Mouse (Mus musculus): ENCODE results near the gene Trmt10c.
"Not testable (repeated sequence)": the region's sequence is repeated elsewhere in the genome, so short reads cannot be mapped to it uniquely, and the experiment has no call there.

Trmt10c gene

DNA sequence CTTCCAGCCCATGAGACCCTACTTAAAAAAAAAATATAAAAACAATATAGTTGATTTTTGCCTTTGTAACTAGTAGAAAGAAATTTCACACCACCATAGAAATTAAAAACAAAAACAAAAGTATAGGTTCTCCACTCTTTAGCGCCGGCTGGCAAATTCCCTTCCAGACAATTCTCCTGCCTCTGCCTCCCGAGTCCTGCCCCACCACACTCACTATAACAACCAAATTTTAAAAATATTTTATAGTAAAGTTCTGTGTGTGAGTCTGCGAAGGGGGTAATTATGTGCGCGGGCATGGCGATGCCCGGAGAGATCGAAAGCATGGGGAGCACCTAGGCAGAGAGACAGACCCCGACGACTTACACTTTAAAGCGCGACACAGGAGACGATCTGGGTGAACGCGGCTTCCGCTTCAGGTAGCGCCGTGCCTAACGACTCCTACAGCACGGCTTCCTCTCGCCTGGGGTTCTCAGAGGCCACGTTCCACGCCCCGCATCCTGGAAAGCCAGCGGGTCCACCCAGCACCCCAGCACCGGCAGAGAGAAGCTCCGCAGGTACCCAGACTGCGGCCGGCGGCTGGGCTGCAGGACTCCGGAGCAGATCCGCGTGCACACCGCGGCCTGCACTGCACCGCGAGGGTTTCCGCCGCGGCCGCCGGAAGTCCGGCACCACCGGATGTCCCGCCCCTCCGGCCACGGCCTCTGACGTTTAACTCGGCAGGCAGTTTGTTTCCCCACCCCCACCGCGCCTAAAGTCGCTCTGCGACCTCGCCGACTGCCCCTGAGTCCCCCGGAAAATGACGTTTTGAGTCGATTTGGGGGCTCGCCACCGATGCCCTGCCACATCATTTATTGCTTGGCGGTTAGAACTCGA, at the start of gene Trmt10c:
Trmt10c (minus strand) TSS at position 682 of the 873 bp plus-strand sequence.
- peak; percentile 95 for DNase-seq

DNA sequence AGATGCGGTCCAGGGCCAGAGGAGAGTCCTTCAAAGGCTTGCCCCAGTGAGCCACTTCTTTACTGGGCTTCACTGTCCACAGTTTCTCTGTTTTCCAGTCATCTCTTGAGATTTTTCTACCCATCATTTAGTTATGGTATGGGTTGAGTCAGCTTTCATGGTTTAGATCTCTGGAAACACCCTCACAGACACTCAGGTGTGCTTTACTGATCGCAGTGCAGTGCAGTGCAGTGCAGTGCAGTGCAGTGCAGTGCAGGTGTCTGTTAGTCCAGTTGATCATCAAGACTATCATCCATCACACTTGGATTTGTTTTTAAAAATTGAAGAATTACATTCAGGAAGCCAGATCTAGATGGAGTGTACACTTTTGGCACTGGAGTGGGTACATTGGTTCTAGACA, 48.7 kb upstream of the Trmt10c start:
- no peak for DNase-seq

DNA sequence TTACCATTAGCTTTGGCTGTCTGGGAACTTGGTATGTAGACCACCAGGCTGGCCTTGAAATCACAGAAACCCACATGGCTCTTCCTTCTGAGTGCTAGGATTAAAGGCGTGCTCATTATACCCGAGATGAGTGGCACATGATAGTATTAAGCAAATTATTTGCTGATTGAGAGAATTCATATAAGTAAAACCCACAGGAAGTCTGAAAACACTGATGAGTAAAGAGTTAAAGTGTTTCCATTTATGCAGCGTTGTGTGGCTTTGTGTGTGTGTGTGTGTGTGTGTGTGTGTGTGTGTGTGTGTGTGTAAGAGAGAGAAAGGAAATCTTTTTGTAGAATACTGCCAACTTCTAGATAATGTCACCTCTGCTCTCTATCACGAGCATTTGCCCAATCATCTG, 44.1 kb upstream of the Trmt10c start:
- no peak for DNase-seq

DNA sequence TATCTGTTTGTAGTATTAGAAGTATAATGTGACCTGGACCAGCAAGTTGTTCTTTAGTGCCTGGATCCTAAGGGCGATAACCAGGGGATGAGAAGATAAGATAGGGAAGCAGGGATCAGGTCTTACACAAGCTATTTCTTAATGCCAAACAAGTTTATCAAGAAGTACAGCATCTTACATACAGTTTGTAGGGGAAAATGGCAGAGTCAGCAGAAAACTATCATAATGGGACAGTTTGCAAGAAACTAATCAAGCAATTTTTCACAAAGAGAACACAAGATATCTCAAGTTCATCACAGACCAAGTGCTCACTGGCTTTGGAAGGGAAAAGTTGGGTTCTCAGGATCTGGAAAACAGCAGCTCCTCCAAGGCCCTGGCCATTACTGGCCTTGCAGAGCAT, 41.8 kb upstream of the Trmt10c start:
- no peak for DNase-seq

- no peak for DNase-seq
Observed at GRCm38 (mm10) chr16:56076121-56076869, 38.7 kb upstream of the Trmt10c start.

- DNase-seq = peak; percentile 90
Observed at GRCm38 (mm10) chr16:56075222-56076111, 37.8 kb upstream of the Trmt10c start.

DNA sequence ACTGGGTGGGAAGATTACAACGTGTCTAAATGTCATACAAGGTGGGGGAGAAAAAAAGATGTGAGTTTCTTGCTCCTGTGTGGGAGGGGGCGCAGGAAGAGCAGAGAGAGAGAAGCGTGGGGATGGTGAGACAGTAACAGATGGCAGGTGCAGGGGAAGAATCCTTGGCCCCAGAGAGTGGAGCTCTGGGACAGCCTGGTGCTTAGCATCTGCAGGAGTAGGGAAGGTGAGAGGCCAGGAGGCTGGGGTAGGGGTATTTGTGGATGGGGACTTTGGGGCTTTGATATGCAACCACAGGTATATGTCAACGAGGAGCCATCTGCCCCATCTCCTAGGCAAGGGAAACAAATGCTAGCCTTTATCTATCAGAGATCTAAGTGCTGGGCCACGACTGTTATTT, 36.9 kb upstream of the Trmt10c start:
- no peak for DNase-seq

DNA sequence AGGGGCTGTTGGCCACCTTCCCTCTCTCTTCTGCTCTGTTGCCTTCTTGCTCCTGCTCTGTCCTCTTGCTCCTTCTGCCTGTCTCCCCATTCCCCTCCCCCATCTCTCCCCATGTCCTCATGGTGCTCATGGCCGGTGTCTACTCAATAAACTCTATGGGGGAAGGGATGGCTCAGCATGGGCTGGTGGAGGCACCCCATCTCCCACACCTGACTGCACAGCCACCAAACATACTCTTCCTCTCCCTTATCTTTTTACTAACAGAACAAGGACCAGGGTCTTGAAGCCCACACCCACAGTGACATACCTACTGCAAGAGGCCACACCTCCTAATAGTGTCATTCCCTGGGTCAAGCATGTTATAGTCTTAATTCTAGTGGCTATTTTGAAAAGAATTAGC, 36.5 kb upstream of the Trmt10c start:
- no peak for DNase-seq

DNA sequence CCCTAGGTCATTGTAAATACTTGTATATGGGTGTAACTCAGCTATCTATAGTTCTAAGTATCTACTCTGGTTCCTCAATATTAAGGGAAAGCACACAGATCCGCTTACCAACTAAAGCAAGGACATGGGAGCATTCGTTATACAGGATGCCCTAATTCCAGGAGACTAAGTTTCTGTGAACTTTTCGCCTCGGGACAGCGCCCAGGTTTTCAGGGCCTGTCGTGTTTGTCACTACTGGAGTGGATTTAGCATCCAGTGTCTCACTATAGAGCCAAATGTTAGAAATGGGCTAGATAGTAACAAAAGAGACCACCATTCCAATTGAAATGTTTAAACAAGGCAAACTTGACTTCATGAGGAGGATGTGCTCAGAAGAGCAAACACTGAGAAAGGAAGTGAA, 35.5 kb upstream of the Trmt10c start:
- not testable (repeated sequence) for DNase-seq

DNA sequence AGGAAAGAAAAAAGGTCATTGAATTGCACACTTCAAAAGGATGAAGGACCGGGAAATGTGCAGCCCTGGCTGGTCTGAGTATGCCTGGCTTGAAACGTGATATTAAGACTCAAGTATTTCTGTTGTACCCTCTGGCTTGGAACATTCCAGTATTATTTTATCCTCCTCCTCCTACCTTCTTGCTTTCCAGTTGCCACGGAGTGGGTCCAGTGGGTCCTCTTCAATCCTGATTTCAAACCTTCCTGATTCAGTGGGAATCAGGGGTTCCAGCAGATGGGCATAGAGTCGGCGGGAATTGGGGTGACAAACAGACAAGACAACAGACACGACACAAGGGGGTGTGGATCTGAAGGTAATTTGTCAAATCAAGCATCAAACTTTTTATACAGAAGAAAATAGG, 34.9 kb upstream of the Trmt10c start:
- DNase-seq = no peak

- no peak for DNase-seq
Observed at GRCm38 (mm10) chr16:56071317-56072232, 34.0 kb upstream of the Trmt10c start.

DNA sequence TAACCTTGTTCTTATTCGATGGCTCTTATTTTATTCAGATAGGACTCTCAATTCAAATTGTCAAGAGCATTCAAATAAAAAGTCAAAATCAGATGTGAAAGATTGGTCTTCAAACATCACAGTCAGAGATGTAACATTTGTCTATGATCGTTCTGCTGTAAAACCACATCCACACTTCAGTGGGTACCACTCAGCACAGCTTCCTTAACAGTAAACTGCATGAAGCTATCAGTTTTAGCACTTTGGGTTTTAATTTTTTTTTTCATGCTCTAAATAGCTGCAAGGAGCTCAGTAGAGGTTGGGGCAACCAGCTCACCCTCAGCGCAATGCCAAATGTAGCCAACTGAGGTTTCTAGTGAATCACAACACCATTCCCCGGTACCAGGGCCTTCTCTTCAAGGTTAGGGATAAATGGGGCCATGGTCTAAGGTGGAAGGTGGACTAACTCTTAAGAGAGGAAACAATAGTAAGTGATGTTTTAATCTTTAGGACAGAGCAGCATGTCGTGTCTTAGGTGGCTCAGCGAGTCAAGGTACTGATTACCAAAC, 31.0 kb upstream of the Trmt10c start:
- no peak for DNase-seq

GRCm38 (mm10) chr16:56066113-56066512, 28.5 kb upstream of the Trmt10c start:
- no peak for DNase-seq

DNA sequence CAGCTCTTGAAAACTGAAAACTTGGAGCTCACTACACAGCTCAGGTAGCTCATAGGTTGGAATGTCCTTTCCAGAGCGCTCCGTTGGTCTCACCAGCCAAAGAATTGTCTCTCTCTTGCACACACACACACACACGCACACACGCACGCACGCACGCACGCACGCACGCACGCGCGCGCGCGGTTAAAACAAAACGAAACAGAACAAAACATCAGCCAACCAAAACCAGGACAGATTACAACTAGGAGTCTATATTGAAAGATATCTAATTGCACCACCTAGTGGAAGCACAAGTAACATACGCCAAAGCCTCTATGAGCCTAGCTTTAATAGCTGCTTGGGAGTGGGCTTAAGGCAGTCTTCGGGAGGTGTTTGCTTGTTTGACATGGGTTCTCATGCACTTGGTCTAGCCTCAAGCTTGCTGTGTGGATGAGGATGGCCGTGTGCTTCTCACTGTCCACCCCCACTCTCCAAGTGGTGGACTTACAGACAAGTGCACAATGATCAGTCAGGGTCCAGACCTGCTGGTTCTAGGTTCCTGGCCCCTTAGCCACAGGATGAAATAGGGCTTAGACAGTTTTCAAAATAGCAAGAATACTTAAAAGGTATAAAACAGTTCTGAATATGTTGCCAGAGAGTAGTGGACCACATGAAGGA, 26.8 kb upstream of the Trmt10c start:
- DNase-seq = peak; percentile 68

DNA sequence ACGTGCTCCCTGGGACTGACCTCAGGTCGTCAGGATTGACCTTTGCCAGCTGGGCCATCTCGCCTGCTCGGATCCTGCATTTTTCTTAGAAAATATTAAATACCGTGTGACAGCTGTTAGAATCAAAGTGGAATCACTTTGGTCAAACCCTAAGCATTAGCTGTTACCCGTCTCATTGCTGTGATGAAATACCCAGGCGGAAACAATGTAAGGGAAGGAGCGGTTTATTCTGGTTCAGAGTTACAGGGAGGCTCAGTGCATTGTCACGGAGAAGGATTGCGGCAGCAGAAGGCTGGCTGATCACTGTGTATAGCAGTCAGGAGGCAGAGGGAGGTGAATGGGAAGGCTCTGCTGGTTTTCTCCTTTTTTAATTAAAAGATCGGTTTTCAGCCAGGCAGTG, 25.4 kb upstream of the Trmt10c start:
- DNase-seq = no peak

- no peak for DNase-seq
Observed at GRCm38 (mm10) chr16:56061995-56062594, 24.5 kb upstream of the Trmt10c start.

DNA sequence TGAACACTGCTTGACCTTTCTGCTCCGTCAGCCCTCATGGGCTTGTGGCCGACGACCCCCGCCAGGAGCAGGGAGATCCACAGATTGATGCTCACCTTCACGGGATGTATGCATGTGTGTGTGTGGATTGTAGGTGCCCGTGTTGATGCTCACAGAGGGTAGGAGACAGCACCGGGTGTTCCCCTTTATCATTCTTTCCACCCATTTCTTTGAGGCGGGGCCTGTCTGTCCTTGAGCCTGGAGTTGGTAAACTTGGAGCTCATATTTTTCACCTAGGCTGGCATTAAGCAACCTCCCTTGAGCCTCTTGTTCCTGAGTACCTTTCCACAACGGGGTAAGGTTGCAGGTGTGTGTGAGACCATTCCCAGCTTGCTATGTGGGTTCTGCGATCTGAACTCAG, 20.5 kb upstream of the Trmt10c start:
- no peak for DNase-seq

GRCm38 (mm10) chr16:56056944-56057590, 19.4 kb upstream of the Trmt10c start:
- no peak for DNase-seq

- DNase-seq = no peak
Observed at GRCm38 (mm10) chr16:56055911-56056310, 18.3 kb upstream of the Trmt10c start.

DNA sequence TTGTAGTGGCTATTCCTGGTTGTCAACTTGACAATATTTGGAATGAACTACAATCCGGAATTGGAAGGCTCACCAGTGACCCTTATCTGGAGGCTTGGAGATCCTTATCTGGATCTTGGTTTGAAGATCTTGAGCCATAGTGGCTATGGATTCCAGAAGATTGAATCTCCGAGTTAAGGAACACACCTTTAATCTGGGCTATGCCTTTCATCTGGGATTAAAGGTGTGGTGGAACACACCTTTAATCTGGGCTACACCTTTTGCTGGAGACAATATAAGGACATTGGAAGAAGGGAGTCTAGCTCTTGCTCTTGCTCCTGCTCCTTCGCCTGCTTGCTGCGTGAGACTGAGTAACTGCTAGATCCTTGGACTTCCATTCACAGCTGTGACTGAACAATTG, 10.4 kb upstream of the Trmt10c start, which contains the start of gene Senp7:
Senp7 (plus strand) TSS at position 301 of the 400 bp plus-strand sequence.
- not testable (repeated sequence) for DNase-seq
